Mouse (Mus musculus) olfactory bulb, adult 2 months (tissue): Measurements from ENCODE around the gene Foxk1.

ENCODE experiments used
- CTCF ChIP-seq: fragments of 200-500 bp; IDR thresholded peaks from 2 replicates; pipeline ENCODE4 v1.5.1; 2012; ENCODE audit warnings: low read depth, mild to moderate bottlenecking, low read length, moderate library complexity; ENCODE audit not compliant: insufficient read depth
- POLR2A ChIP-seq: fragments of 200-500 bp; IDR thresholded peaks from 2 replicates; pipeline ENCODE4 v1.6.1; 2012; ENCODE audit warnings: mild to moderate bottlenecking, low read depth, low read length, moderate library complexity; ENCODE audit not compliant: insufficient read depth

GRCm38 (mm10) chr5:142417876-142418275, 16.6 kb downstream of the Foxk1 start:
- TF ChIP-seq CTCF = no peak
- TF ChIP-seq POLR2A = no peak
